Mouse (Mus musculus): Measurements from ENCODE around the gene Scpep1. TPM values are rescaled to one million over a fixed set of nuclear protein-coding genes. Genes with fewer than 3 reads are reported as not detected.

Scpep1 gene
- total RNA-seq, 2 experiments from 2014 or later: 7.8 to 8.4 TPM

- ATAC-seq (replicated peaks; ENCODE audit: low FRiP score, low TSS enrichment, poor library complexity, severe bottlenecking): no peak
Observed at GRCm38 (mm10) chr11:88977188-88977587, 21.9 kb upstream of the Scpep1 start.

GRCm38 (mm10) chr11:88976320-88976719 lies 21.1 kb upstream of the Scpep1 start:
- 0 out of 2 replicates have a peak, but pooled peaks have one; percentile 23 for ATAC-seq (replicated peaks; ENCODE audit: low FRiP score, low TSS enrichment, poor library complexity, severe bottlenecking)

GRCm38 (mm10) chr11:88973776-88974701 lies 18.8 kb upstream of the Scpep1 start:
- ATAC-seq (replicated peaks; ENCODE audit: low FRiP score, low TSS enrichment, poor library complexity, severe bottlenecking): peak; percentile 88

- ATAC-seq (replicated peaks; ENCODE audit: low FRiP score, low TSS enrichment, poor library complexity, severe bottlenecking): no peak
Observed at GRCm38 (mm10) chr11:88970202-88970732, 15.0 kb upstream of the Scpep1 start, which contains the start of gene Coil. Coil (plus strand) TSS chr11:88970252.

GRCm38 (mm10) chr11:88966881-88967361 lies 11.7 kb upstream of the Scpep1 start, which contains the start of gene Elobl:
Elobl (minus strand) TSS chr11:88966931.
- no peak for ATAC-seq (replicated peaks; ENCODE audit: low FRiP score, low TSS enrichment, poor library complexity, severe bottlenecking)

GRCm38 (mm10) chr11:88958851-88959250 lies 3.6 kb upstream of the Scpep1 start:
- no peak for ATAC-seq (replicated peaks; ENCODE audit: low FRiP score, low TSS enrichment, poor library complexity, severe bottlenecking)

- ATAC-seq (replicated peaks; ENCODE audit: low FRiP score, low TSS enrichment, poor library complexity, severe bottlenecking): no peak
Observed at GRCm38 (mm10) chr11:88954803-88955202, 462 bp downstream of the Scpep1 start.

GRCm38 (mm10) chr11:88953582-88953981 lies 1.7 kb downstream of the Scpep1 start:
- peak; percentile 34 for ATAC-seq (replicated peaks; ENCODE audit: low FRiP score, low TSS enrichment, poor library complexity, severe bottlenecking)

- no peak for ATAC-seq (replicated peaks; ENCODE audit: low FRiP score, low TSS enrichment, poor library complexity, severe bottlenecking)
Observed at GRCm38 (mm10) chr11:88952117-88952516, 3.1 kb downstream of the Scpep1 start.

- no peak for ATAC-seq (replicated peaks; ENCODE audit: low FRiP score, low TSS enrichment, poor library complexity, severe bottlenecking)
Observed at GRCm38 (mm10) chr11:88951576-88951975, 3.7 kb downstream of the Scpep1 start.

- no peak for ATAC-seq (replicated peaks; ENCODE audit: low FRiP score, low TSS enrichment, poor library complexity, severe bottlenecking)
Observed at GRCm38 (mm10) chr11:88950640-88951250, 4.5 kb downstream of the Scpep1 start.

- ATAC-seq (replicated peaks; ENCODE audit: low FRiP score, low TSS enrichment, poor library complexity, severe bottlenecking): no peak
Observed at GRCm38 (mm10) chr11:88949802-88950639, 5.2 kb downstream of the Scpep1 start.

GRCm38 (mm10) chr11:88948896-88949295 lies 6.4 kb downstream of the Scpep1 start:
- no peak for ATAC-seq (replicated peaks; ENCODE audit: low FRiP score, low TSS enrichment, poor library complexity, severe bottlenecking)

- ATAC-seq (replicated peaks; ENCODE audit: low FRiP score, low TSS enrichment, poor library complexity, severe bottlenecking): no peak
Observed at GRCm38 (mm10) chr11:88945971-88946585, 9.2 kb downstream of the Scpep1 start.

GRCm38 (mm10) chr11:88941489-88941888 lies 13.8 kb downstream of the Scpep1 start:
- ATAC-seq (replicated peaks; ENCODE audit: low FRiP score, low TSS enrichment, poor library complexity, severe bottlenecking): no peak

GRCm38 (mm10) chr11:88939634-88940033 lies 15.6 kb downstream of the Scpep1 start:
- no peak for ATAC-seq (replicated peaks; ENCODE audit: low FRiP score, low TSS enrichment, poor library complexity, severe bottlenecking)

- ATAC-seq (replicated peaks; ENCODE audit: low FRiP score, low TSS enrichment, poor library complexity, severe bottlenecking): no peak
Observed at GRCm38 (mm10) chr11:88938770-88939169, 16.5 kb downstream of the Scpep1 start.

GRCm38 (mm10) chr11:88937886-88938285 lies 17.4 kb downstream of the Scpep1 start:
- ATAC-seq (replicated peaks; ENCODE audit: low FRiP score, low TSS enrichment, poor library complexity, severe bottlenecking): no peak

Data from megakaryocyte-erythroid progenitor cell, adult 5-6 weeks (primary cell).